Mouse (Mus musculus): ENCODE results near the gene Nprl3.
A peak's percentile ranks its signal among the peaks of the same experiment; 100 is the strongest.
"Not testable (repeated sequence)": the region's sequence is repeated elsewhere in the genome, so short reads cannot be mapped to it uniquely, and the experiment has no call there.

- TF ChIP-seq CTCF (IDR thresholded peaks at IDR 0.05; ENCODE audit: low read depth, low read length), result peak; percentile 39; the same call in 1 of the 2 replicates
- not testable (repeated sequence) for TF ChIP-seq GATA1 (IDR thresholded peaks at IDR 0.05; ENCODE audit: borderline replicate concordance, low read length); POLR2AphosphoS5 (IDR thresholded peaks at IDR 0.05; ENCODE audit: insufficient replicate concordance, low read depth, low read length); TAL1 (conservative IDR thresholded peaks at IDR 0.05; ENCODE audit: low read depth, low read length)
These were observed 19.4 kb upstream of the Nprl3 start, which contains the start of gene Hbq1b for GRCm38 (mm10) chr11:32286695-32287492.

Measured in G1E (cell line).